Mouse (Mus musculus) liver, embryonic 14.5 days (tissue): ENCODE measurements at regions not wholly inside any gene's neighbourhood (a gene's known extent, or its start where the extent isn't known, plus 50 kb on each side); places are given as distances from the start of the nearest gene placed in this dataset.

ENCODE experiments used
- CTCF ChIP-seq: IDR thresholded peaks from 2 replicates; pipeline ENCODE4 v1.5.1; 2016; ENCODE audit warnings: antibody characterized with exemption, low read depth, control low read depth
- EP300 ChIP-seq: IDR thresholded peaks from 2 replicates; pipeline ENCODE4 v1.6.1; 2016; ENCODE audit warnings: antibody characterized with exemption, low read depth

DNA sequence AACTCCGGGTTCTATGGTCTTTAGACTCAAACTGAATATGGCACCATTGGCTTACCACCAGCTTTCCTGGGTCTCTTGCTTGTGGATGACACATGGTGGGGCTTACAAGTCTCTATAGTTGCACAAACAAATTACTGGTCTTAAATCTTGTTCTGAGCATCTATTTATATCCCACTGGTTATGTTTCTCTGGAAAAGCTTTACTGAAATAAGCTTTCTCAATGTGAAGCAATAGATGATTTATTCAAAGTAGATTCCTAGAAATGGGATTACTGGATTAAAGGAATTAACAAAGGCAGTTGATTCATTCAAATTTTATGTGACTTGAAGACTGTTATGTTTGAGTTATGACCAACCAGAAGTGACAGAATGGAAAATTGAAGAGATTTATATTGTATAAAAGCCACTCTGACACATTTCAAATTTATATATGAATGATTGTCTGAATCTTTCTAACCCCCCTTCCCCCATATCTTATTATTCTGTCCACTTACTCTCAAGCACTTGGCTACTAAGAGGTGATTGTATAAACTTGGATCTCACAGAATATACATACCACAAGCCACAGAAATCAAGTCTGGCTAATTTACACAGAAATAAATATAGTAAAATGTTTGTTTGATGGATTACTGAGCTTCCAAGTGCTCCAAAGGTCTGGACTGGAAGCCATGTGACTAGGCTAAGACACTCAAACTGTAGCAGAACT, 113.4 kb upstream of the C1qtnf3 start:
- TF ChIP-seq EP300 (no peak), CTCF (no peak)
